Mouse (Mus musculus) forebrain, embryonic 13.5 days (tissue): ENCODE data around the gene Arpc2. TPM values are rescaled to one million over a fixed set of nuclear protein-coding genes. Genes with fewer than 3 reads are reported as not detected.

Experiments
- ATAC-seq: fragments of 200-750 bp; cut with Nextera tagmentation; 2 replicates; pipeline ENCODE4 v1.8.0; 2017
- H3K27ac ChIP-seq: fragments of 300-500 bp; sonication (generic); 2 replicates; pipeline ENCODE4 v1.5.1; 2015; ENCODE audit warnings: inconsistent platforms, mild to moderate bottlenecking, moderate library complexity
- H3K27me3 ChIP-seq: fragments of 300-500 bp; sonication (generic); 2 replicates; pipeline ENCODE4 v1.6.1; 2015; ENCODE audit warnings: mild to moderate bottlenecking, inconsistent platforms
- H3K36me3 ChIP-seq: fragments of 300-500 bp; sonication (generic); 2 replicates; pipeline ENCODE4 v1.6.1; 2015; ENCODE audit warnings: mild to moderate bottlenecking, inconsistent platforms; ENCODE audit not compliant: poor library complexity, severe bottlenecking
- H3K4me1 ChIP-seq: fragments of 300-500 bp; sonication (generic); 2 replicates; pipeline ENCODE4 v1.6.1; 2015; ENCODE audit warnings: inconsistent platforms
- H3K4me2 ChIP-seq: fragments of 300-500 bp; sonication (generic); 2 replicates; pipeline ENCODE4 v1.6.1; 2015; ENCODE audit warnings: inconsistent platforms, mild to moderate bottlenecking, moderate library complexity
- H3K4me3 ChIP-seq: fragments of 300-500 bp; sonication (generic); 2 replicates; pipeline ENCODE4 v1.5.1; 2015; ENCODE audit warnings: mild to moderate bottlenecking, inconsistent platforms
- H3K9ac ChIP-seq: fragments of 300-500 bp; sonication (generic); 2 replicates; pipeline ENCODE4 v1.6.1; 2015; ENCODE audit warnings: mild to moderate bottlenecking, inconsistent platforms
- H3K9me3 ChIP-seq: fragments of 300-500 bp; sonication (generic); replicated peaks from 2 replicates; pipeline ENCODE4 v1.6.1; 2016; ENCODE audit warnings: inconsistent platforms
- WGBS: fragments of 180-500 bp; shearing (Covaris S2); methylation state at CpG from one replicate; pipeline ENCODE4 v1.1.7; 2015; 5-methylcytosine and 5-hydroxymethylcytosine counted together
- polyA plus RNA-seq: library from polyadenylated mRNA; unstranded; fragments of >200 nt; fragmentation: Nextera tagmentation; extraction: Ambion mirVana; gene quantifications from 2 replicates; pipeline ENCODE4 v1.2.1, GENCODE M21; 2015

Gene Arpc2
- polyA plus RNA-seq, 1 experiment from 2014 or later, result 367 TPM

GRCm38 (mm10) chr1:74206642-74207041 lies 29.2 kb upstream of the Arpc2 start:
- H3K27ac ChIP-seq, result no peak overlapping the region
- no peak overlapping the region for H3K4me3 ChIP-seq
- no peaks in the 10 kb centered on the region for H3K27me3 ChIP-seq
- WGBS, result 68% methylated on average over 8 of the region's 8 CpGs
- no peaks in the 10 kb centered on the region for H3K36me3 ChIP-seq
- no peaks in the 10 kb centered on the region for H3K9me3 ChIP-seq
- H3K4me2 ChIP-seq, result no peak overlapping the region
- H3K9ac ChIP-seq, result no peak overlapping the region
- ATAC-seq, result no peak
- no peaks in the 10 kb centered on the region for H3K4me1 ChIP-seq

GRCm38 (mm10) chr1:74207906-74208305 lies 28.0 kb upstream of the Arpc2 start:
- peak; percentile 78 for ATAC-seq
- H3K4me2 ChIP-seq, result no peak overlapping the region; the same call in 1 of the 2 replicates
- H3K9ac ChIP-seq, result no peak overlapping the region
- no peak overlapping the region for H3K27ac ChIP-seq
- H3K4me1 ChIP-seq, result no peaks in the 10 kb centered on the region
- H3K4me3 ChIP-seq, result no peak overlapping the region
- H3K9me3 ChIP-seq, result no peaks in the 10 kb centered on the region
- no peaks in the 10 kb centered on the region for H3K36me3 ChIP-seq
- H3K27me3 ChIP-seq, result no peaks in the 10 kb centered on the region
- 52% methylated on average over 9 of the region's 9 CpGs for WGBS

GRCm38 (mm10) chr1:74208941-74209340 lies 26.9 kb upstream of the Arpc2 start:
- no peak overlapping the region for H3K4me3 ChIP-seq
- H3K4me1 ChIP-seq, result no peaks in the 10 kb centered on the region
- WGBS, result 93% methylated on average over 8 of the region's 8 CpGs
- H3K9me3 ChIP-seq, result no peaks in the 10 kb centered on the region
- no peak overlapping the region for H3K27ac ChIP-seq
- no peaks in the 10 kb centered on the region for H3K27me3 ChIP-seq
- ATAC-seq, result no peak
- no peak overlapping the region for H3K4me2 ChIP-seq
- H3K9ac ChIP-seq, result no peak overlapping the region
- H3K36me3 ChIP-seq, result no peaks in the 10 kb centered on the region

GRCm38 (mm10) chr1:74219922-74220321 lies 16.0 kb upstream of the Arpc2 start:
- Histone ChIP-seq H3K27me3 (0 out of 2 replicates have a peak, but pooled peaks cover under 1% of the 10 kb centered on the region), H3K4me3 (no peak overlapping the region), H3K4me1 (no peaks in the 10 kb centered on the region), H3K9me3 (no peaks in the 10 kb centered on the region), H3K27ac (no peak overlapping the region), H3K4me2 (no peak overlapping the region), H3K9ac (no peak overlapping the region), H3K36me3 (no peaks in the 10 kb centered on the region)
- ATAC-seq, result no peak
- WGBS, result 88% methylated on average over 7 of the region's 7 CpGs

GRCm38 (mm10) chr1:74227317-74227716 lies 8.6 kb upstream of the Arpc2 start:
- H3K4me3 ChIP-seq, result no peak overlapping the region
- H3K9me3 ChIP-seq, result no peaks in the 10 kb centered on the region
- no peaks in the 10 kb centered on the region for H3K4me1 ChIP-seq
- no peaks in the 10 kb centered on the region for H3K27me3 ChIP-seq
- no peak overlapping the region for H3K4me2 ChIP-seq
- H3K9ac ChIP-seq, result no peak overlapping the region
- no peak overlapping the region for H3K27ac ChIP-seq
- ATAC-seq, result no peak
- H3K36me3 ChIP-seq, result no peaks in the 10 kb centered on the region
- 86% methylated on average over 7 of the region's 7 CpGs for WGBS

GRCm38 (mm10) chr1:74229942-74230341 lies 5.9 kb upstream of the Arpc2 start:
- Histone ChIP-seq H3K36me3 (no peaks in the 10 kb centered on the region), H3K9ac (no peak overlapping the region), H3K4me3 (no peak overlapping the region), H3K4me1 (no peaks in the 10 kb centered on the region), H3K27ac (no peak overlapping the region), H3K4me2 (no peak overlapping the region), H3K27me3 (no peaks in the 10 kb centered on the region), H3K9me3 (no peaks in the 10 kb centered on the region)
- WGBS, result 72% methylated on average over 2 of the region's 2 CpGs
- no peak for ATAC-seq

- no peaks in the 10 kb centered on the region for H3K9me3 ChIP-seq
- no CpG with 5 or more reads among the region's 1 CpGs for WGBS
- no peak overlapping the region for H3K4me2 ChIP-seq
- no peaks in the 10 kb centered on the region for H3K27me3 ChIP-seq
- no peak overlapping the region for H3K27ac ChIP-seq
- H3K4me1 ChIP-seq, result no peaks in the 10 kb centered on the region
- H3K36me3 ChIP-seq, result no peaks in the 10 kb centered on the region
- ATAC-seq, result no peak
- no peak overlapping the region for H3K9ac ChIP-seq
- no peak overlapping the region for H3K4me3 ChIP-seq
Observed at GRCm38 (mm10) chr1:74230992-74231391, 4.9 kb upstream of the Arpc2 start.

GRCm38 (mm10) chr1:74236590-74237317 lies 870 bp downstream of the Arpc2 start:
- Histone ChIP-seq H3K4me1 (peaks cover 36% of the 10 kb centered on the region), H3K27me3 (no peaks in the 10 kb centered on the region), H3K4me2 (peak overlapping the region; percentile 95), H3K27ac (peak overlapping the region; percentile 87), H3K36me3 (no peaks in the 10 kb centered on the region), H3K9me3 (no peaks in the 10 kb centered on the region), H3K9ac (peak overlapping the region; percentile 97), H3K4me3 (peak overlapping the region; percentile 99)
- WGBS, result under 1% methylated on average over 50 of the region's 57 CpGs
- peak; percentile 29 for ATAC-seq

- peaks cover 36% of the 10 kb centered on the region for H3K4me1 ChIP-seq
- 44% methylated on average over 5 of the region's 5 CpGs for WGBS
- peak overlapping the region; percentile 99 for H3K4me3 ChIP-seq
- ATAC-seq, result no peak
- peak overlapping the region; percentile 97 for H3K9ac ChIP-seq
- H3K9me3 ChIP-seq, result no peaks in the 10 kb centered on the region
- no peak overlapping the region for H3K27ac ChIP-seq
- no peaks in the 10 kb centered on the region for H3K27me3 ChIP-seq
- peak overlapping the region; percentile 95 for H3K4me2 ChIP-seq
- H3K36me3 ChIP-seq, result no peaks in the 10 kb centered on the region
Observed at GRCm38 (mm10) chr1:74237671-74238070, 1.8 kb downstream of the Arpc2 start.

GRCm38 (mm10) chr1:74238136-74238535 lies 2.3 kb downstream of the Arpc2 start:
- peak overlapping the region; percentile 99 for H3K4me3 ChIP-seq
- no peaks in the 10 kb centered on the region for H3K36me3 ChIP-seq
- peak overlapping the region; percentile 95 for H3K4me2 ChIP-seq
- peak overlapping the region; percentile 97 for H3K9ac ChIP-seq
- no peak for ATAC-seq
- no peak overlapping the region for H3K27ac ChIP-seq
- H3K27me3 ChIP-seq, result no peaks in the 10 kb centered on the region
- peaks cover 36% of the 10 kb centered on the region for H3K4me1 ChIP-seq
- WGBS, result 55% methylated on average over 1 of the region's 1 CpGs
- H3K9me3 ChIP-seq, result no peaks in the 10 kb centered on the region

- 66% methylated on average over 7 of the region's 7 CpGs for WGBS
- H3K36me3 ChIP-seq, result no peaks in the 10 kb centered on the region
- no peak for ATAC-seq
- H3K4me2 ChIP-seq, result peak overlapping the region; percentile 95
- no peaks in the 10 kb centered on the region for H3K27me3 ChIP-seq
- H3K4me3 ChIP-seq, result no peak overlapping the region
- no peaks in the 10 kb centered on the region for H3K9me3 ChIP-seq
- H3K4me1 ChIP-seq, result peaks cover 36% of the 10 kb centered on the region
- H3K9ac ChIP-seq, result no peak overlapping the region
- H3K27ac ChIP-seq, result no peak overlapping the region
Observed at GRCm38 (mm10) chr1:74239162-74239561, 3.3 kb downstream of the Arpc2 start.

GRCm38 (mm10) chr1:74239618-74240017 lies 3.7 kb downstream of the Arpc2 start:
- no peak for ATAC-seq
- Histone ChIP-seq H3K4me2 (peak overlapping the region; percentile 95), H3K4me3 (no peak overlapping the region), H3K9me3 (no peaks in the 10 kb centered on the region), H3K4me1 (peaks cover 36% of the 10 kb centered on the region), H3K36me3 (no peaks in the 10 kb centered on the region), H3K27me3 (no peaks in the 10 kb centered on the region), H3K9ac (peak overlapping the region; percentile 34; the same call in 1 of the 2 replicates), H3K27ac (no peak overlapping the region)
- WGBS, result 65% methylated on average over 11 of the region's 11 CpGs

GRCm38 (mm10) chr1:74240311-74240710 lies 4.4 kb downstream of the Arpc2 start:
- Histone ChIP-seq H3K27me3 (no peaks in the 10 kb centered on the region), H3K36me3 (no peaks in the 10 kb centered on the region), H3K4me2 (no peak overlapping the region), H3K27ac (0 out of 2 replicates have a peak overlapping the region, but pooled peaks have one; percentile 2), H3K4me1 (peaks cover 36% of the 10 kb centered on the region), H3K9ac (no peak overlapping the region), H3K4me3 (no peak overlapping the region), H3K9me3 (no peaks in the 10 kb centered on the region)
- ATAC-seq, result no peak
- WGBS, result 73% methylated on average over 6 of the region's 6 CpGs
